Mouse (Mus musculus) forebrain, embryonic 10.5 days (tissue): ENCODE data around the gene Pbx1. TPM values are rescaled to one million over a fixed set of nuclear protein-coding genes. Genes with fewer than 3 reads are reported as not detected.

Source experiments
- DNase-seq: peaks from one replicate; pipeline ENCODE4 v3.0.0-alpha.2; 2017; ENCODE audit warnings: low spot score; ENCODE audit errors: extremely low spot score
- H3K27ac ChIP-seq: fragments of 300-500 bp; sonication (generic); 2 replicates; pipeline ENCODE4 v1.5.1; 2016; ENCODE audit warnings: mild to moderate bottlenecking
- H3K27me3 ChIP-seq: fragments of 300-500 bp; sonication (generic); 2 replicates; pipeline ENCODE4 v1.6.1; 2016; ENCODE audit warnings: mild to moderate bottlenecking; ENCODE audit not compliant: poor library complexity, severe bottlenecking
- H3K36me3 ChIP-seq: fragments of 300-500 bp; sonication (generic); replicated peaks from 2 replicates; pipeline ENCODE4 v1.6.1; 2016; ENCODE audit warnings: mild to moderate bottlenecking, moderate library complexity
- H3K4me1 ChIP-seq: fragments of 300-500 bp; sonication (generic); 2 replicates; pipeline ENCODE4 v1.6.1; 2016
- H3K4me3 ChIP-seq: fragments of 300-500 bp; sonication (generic); 2 replicates; pipeline ENCODE4 v1.5.1; 2016; ENCODE audit warnings: mild to moderate bottlenecking, moderate library complexity
- H3K9me3 ChIP-seq: fragments of 300-500 bp; sonication (generic); 2 replicates; pipeline ENCODE4 v1.6.1; 2016; ENCODE audit warnings: mild to moderate bottlenecking, moderate library complexity
- WGBS: fragments of 180-500 bp; shearing (Covaris S2); methylation state at CpG from one replicate; pipeline ENCODE4 v1.1.7; 2016; 5-methylcytosine and 5-hydroxymethylcytosine counted together
- polyA plus RNA-seq: library from polyadenylated mRNA; unstranded; fragments of >200 nt; fragmentation: Nextera tagmentation; extraction: Ambion mirVana; gene quantifications from 2 replicates; pipeline ENCODE4 v1.2.1, GENCODE M21; 2016

Gene Pbx1
- polyA plus RNA-seq, 1 experiment from 2014 or later: 38.2 TPM

DNA sequence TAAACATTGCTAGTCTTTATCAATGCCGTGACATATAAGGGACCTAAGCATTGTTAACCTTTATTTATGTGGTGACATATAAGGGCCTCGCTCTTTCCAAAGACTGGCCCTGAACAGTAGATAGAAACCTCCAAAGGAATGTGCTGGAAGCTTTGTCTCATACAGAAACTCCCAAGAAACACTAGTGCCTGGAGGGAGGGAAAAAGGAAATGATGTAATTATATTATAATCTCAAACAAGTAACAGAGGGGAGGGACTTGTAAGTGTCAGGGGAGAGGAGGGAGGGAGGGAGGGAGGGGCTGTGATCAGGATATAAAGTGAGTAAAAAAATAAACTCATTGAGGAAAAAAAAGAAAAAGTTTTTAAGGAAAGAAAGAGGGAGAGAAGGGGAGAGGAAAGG lies 148.6 kb downstream of the Pbx1 start:
- H3K4me3 ChIP-seq: no peak overlapping the region
- no peaks in the 10 kb centered on the region for H3K27me3 ChIP-seq
- no peaks in the 10 kb centered on the region for H3K9me3 ChIP-seq
- no peak for DNase-seq
- H3K36me3 ChIP-seq: 0 out of 2 replicates have a peak, but pooled peaks cover 2% of the 10 kb centered on the region
- peaks cover 70% of the 10 kb centered on the region for H3K4me1 ChIP-seq
- 92% methylated on average over 2 of the region's 2 CpGs for WGBS
- 0 out of 2 replicates have a peak overlapping the region, but pooled peaks have one; percentile 51 for H3K27ac ChIP-seq

DNA sequence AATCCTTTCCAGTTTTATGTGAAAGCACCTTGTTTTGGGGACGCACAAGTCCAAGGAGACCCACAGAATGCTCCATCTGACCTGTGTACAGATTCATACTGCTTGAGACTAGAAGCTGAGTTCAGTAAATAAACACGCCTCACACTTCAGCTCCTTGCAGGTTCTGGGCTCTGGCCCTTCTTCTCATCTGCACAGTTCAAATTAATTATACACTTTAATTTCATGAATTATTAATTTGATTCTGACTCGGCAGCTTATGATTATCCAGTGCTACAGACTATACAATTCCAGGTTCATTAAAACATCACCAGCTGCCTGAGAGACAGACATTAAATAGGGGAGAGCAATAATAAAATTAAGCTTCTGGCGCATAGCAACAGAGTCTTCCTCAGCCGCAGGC lies 156.4 kb downstream of the Pbx1 start:
- H3K9me3 ChIP-seq: no peaks in the 10 kb centered on the region
- DNase-seq: no peak
- WGBS: 95% methylated on average over 5 of the region's 5 CpGs
- H3K36me3 ChIP-seq: 0 out of 2 replicates have a peak, but pooled peaks cover 6% of the 10 kb centered on the region
- H3K4me1 ChIP-seq: peaks cover 9% of the 10 kb centered on the region
- H3K4me3 ChIP-seq: no peak overlapping the region
- H3K27me3 ChIP-seq: no peaks in the 10 kb centered on the region
- no peak overlapping the region for H3K27ac ChIP-seq

DNA sequence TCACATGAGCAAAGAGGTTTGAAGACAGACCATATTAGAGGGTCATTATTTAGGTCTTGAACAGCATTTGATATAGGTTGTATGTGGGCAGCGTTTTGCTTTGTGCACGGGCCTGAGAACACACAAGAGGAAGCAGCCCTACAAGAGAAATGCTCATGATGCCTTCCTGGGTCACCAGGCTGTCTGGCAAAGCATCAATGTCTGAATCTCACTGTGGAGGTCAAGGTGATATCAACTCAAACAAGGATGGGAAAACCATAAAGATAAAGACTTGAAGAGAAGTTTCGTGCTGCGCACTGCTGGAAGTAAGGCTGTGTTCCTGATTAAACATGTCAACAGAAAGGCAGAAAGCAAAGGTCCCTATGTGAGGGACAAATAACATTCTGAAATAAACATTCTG lies 157.8 kb downstream of the Pbx1 start:
- H3K4me3 ChIP-seq: no peak overlapping the region
- no peaks in the 10 kb centered on the region for H3K27me3 ChIP-seq
- 0 out of 2 replicates have a peak, but pooled peaks cover 4% of the 10 kb centered on the region for H3K36me3 ChIP-seq
- H3K4me1 ChIP-seq: peaks cover 20% of the 10 kb centered on the region
- H3K27ac ChIP-seq: no peak overlapping the region
- WGBS: 97% methylated on average over 4 of the region's 4 CpGs
- DNase-seq: no peak
- H3K9me3 ChIP-seq: no peaks in the 10 kb centered on the region

DNA sequence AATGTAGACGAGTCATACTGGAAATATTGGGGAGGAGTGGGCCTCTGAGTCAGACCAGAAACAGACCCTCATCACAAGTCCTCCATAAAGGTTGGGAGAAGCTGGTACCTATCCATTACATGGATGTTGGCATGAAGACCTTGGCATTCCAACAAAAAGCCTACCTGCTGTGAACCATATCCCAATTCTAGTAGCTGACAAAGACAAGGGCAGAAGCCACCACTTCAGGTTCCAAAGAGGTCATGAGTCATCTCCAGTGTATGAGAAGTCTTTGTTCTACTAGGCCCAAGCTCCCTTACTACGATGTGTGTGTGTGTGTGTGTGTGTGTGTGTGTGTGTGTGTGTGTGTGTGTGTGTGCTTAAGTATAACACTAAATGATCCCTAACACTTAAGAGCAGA lies 160.0 kb downstream of the Pbx1 start:
- H3K27me3 ChIP-seq: no peaks in the 10 kb centered on the region
- no peak for DNase-seq
- peaks cover 31% of the 10 kb centered on the region for H3K4me1 ChIP-seq
- WGBS: 85% methylated on average over 2 of the region's 2 CpGs
- 0 out of 2 replicates have a peak, but pooled peaks cover 4% of the 10 kb centered on the region for H3K36me3 ChIP-seq
- H3K27ac ChIP-seq: no peak overlapping the region
- H3K9me3 ChIP-seq: no peaks in the 10 kb centered on the region
- H3K4me3 ChIP-seq: no peak overlapping the region

DNA sequence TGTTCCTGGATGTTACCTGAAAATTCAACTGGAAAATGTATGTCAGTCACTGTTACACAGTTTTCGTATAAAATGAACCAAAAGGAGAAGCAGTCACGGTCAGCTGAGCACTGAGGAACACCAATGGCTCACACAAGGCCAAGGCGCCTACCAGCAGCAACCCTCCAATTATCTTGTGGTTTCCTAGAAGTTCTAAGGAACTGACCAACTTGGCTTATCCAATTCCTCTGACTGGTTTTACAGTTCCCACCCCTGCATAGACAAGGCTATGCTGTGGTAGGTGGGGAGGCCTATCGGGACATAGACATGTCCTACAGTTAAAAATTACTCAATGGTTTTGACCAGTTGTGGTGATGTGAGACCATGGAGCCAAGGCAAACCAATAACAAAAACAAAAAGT lies 160.9 kb downstream of the Pbx1 start:
- no peak overlapping the region for H3K27ac ChIP-seq
- WGBS: 93% methylated on average over 4 of the region's 4 CpGs

DNA sequence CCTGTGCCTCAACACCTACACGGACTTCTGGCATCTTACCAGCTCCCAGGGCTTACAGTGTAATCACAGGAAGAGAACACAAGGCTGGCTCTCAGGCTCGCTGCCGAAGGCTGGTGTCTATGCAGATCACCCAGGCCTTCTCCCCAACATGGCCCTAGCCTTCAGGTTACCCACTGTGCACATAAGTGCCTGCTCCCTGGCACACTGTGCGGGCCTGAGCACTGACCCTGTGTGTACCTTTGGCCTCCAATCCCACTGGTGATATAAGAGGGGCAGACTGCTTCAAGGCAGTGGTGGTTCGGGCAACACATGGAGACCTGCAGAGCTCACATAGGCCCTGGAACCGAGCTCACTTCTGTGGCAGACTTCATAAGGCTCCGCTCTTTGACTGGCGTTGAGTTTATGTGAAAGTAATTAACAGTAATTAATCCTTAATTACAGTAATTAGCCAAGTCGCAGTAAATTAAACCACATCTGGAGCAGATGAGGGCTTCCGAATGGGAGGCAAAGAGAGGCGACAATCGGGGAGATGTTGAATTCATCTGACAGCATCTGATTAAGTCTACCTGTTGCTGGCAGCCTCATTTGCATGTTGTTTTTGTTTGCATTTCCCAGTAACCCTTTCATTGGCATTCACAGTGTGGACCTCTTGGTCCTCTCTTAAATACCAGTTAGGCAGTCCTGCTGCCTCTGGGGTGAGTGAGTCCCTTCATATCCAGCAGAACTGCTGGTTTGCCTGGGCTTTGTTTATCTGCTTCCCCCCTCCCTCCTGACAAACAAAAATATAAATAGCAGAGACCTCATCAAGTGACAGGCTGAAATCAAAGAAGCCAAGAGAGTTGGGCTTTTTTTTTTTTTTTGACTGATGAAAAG lies 163.1 kb downstream of the Pbx1 start:
- no peak for DNase-seq
- Histone ChIP-seq H3K27ac (no peak overlapping the region), H3K27me3 (no peaks in the 10 kb centered on the region), H3K4me3 (no peak overlapping the region), H3K9me3 (no peaks in the 10 kb centered on the region), H3K36me3 (no peaks in the 10 kb centered on the region), H3K4me1 (peaks cover 36% of the 10 kb centered on the region)
- WGBS: 74% methylated on average over 12 of the region's 12 CpGs

More for the DNA sequence above, 160.9 kb downstream of the Pbx1 start:
- no peak for DNase-seq
- H3K4me3 ChIP-seq: no peak overlapping the region
- H3K4me1 ChIP-seq: peaks cover 32% of the 10 kb centered on the region
- no peaks in the 10 kb centered on the region for H3K27me3 ChIP-seq
- H3K36me3 ChIP-seq: no peaks in the 10 kb centered on the region
- no peaks in the 10 kb centered on the region for H3K9me3 ChIP-seq

DNA sequence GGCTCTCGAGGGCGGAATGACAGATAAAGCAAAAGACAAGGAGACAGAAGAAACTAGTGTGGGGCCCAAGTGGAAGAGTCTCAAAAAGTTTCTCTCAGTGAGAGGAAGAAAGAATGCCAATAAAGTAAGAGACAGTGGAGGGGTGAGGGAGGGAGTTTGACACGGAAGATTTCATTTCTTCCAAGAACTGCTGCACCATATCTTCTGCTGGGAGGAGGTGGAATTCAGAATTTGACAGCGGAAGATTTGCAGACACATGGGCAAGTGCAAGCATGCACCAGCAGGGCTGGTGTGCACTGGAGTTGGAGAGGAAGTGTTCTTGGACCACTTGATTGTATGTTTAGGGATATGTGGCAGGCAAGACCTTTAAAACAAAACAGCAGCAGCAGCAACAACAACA lies 163.8 kb downstream of the Pbx1 start:
- H3K27ac ChIP-seq: no peak overlapping the region

DNA sequence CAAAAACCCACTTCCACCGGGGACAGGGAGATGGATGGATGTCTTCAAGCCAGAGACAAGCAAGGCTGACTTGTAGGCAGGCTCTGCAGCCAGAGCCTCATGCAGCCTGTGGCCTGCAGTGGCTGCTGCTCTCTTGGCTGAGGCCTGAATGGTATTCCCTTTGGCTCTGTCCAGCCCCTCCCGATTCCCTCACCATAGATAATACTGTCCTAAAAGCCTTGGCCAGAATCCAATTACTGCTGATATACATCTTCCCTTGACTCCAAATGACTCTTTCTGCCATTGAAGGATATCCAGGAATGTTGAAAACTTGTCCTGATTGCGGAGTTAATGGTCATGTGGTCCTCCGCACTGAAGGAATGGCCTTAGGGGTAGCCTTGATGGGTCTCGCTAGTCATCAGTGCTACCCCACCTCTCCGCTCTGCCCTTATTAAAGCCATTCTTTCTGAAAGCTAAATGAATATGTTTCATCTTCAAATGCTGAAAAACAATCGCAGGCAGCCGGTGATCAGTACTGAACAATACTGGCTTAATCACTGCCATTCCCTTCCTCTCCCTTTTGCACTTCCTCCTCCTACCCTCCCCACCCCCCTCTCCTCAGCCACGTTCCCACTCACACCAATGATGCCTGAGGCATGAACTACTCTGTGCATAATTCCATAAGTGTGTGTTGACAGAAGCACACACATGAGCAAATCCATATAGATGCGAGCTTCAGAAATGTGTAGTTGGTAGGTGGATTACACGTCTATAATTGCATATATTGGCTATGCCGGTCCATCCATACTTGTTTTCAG lies 166.3 kb downstream of the Pbx1 start:
- no peak overlapping the region for H3K27ac ChIP-seq
- H3K4me3 ChIP-seq: no peak overlapping the region
- no peaks in the 10 kb centered on the region for H3K27me3 ChIP-seq
- no peaks in the 10 kb centered on the region for H3K36me3 ChIP-seq
- WGBS: 87% methylated on average over 12 of the region's 12 CpGs
- H3K4me1 ChIP-seq: peaks cover 36% of the 10 kb centered on the region
- H3K9me3 ChIP-seq: no peaks in the 10 kb centered on the region
- no peak for DNase-seq

More for the DNA sequence above, 163.8 kb downstream of the Pbx1 start:
- Histone ChIP-seq H3K9me3 (no peaks in the 10 kb centered on the region), H3K4me3 (no peak overlapping the region), H3K27me3 (no peaks in the 10 kb centered on the region), H3K4me1 (peaks cover 36% of the 10 kb centered on the region), H3K36me3 (no peaks in the 10 kb centered on the region)
- WGBS: 94% methylated on average over 4 of the region's 4 CpGs
- DNase-seq: no peak

DNA sequence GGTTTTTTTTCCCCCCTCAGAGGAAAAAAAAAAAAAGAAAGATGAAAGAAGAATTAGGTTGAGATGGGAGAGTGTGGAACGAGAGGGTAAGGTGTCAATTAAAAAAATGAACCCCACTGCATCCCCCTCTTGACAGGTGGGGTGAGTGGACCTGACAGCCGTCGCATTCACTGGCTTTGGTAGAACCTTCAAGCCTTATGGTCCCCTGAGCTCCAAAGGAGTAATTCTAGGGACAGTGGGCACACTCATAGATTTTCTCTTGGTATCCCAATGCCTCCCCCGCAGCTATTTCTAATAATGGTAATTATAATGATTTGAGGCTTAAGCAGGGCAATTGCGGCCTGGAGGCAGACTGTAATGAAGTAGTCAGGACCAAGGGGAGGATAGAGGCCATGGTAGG lies 167.0 kb downstream of the Pbx1 start:
- Histone ChIP-seq H3K27ac (no peak overlapping the region), H3K27me3 (no peaks in the 10 kb centered on the region), H3K9me3 (no peaks in the 10 kb centered on the region), H3K4me1 (peaks cover 36% of the 10 kb centered on the region), H3K4me3 (no peak overlapping the region), H3K36me3 (no peaks in the 10 kb centered on the region)
- no peak for DNase-seq
- WGBS: 88% methylated on average over 5 of the region's 5 CpGs

DNA sequence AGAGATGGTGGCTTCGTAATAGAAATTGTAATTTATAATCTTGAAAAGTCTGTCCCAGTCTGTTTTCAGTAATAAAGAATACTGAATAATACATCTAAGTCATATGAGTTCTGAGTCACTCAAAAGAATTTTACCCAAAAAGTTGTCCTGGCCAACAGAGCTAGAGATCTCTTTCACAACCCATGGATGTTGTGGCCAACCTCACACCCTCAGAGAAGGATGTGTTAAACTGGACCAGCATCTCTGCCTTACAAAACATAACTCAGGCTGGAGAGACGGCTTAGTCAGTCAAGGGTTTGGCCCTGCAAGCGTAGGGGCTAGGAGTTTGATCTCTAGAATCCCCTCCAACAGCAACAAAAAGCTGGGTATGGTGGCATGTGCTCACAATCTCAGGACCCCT lies 171.7 kb downstream of the Pbx1 start:
- WGBS: 78% methylated on average over 3 of the region's 3 CpGs
- H3K27ac ChIP-seq: no peak overlapping the region
- H3K4me3 ChIP-seq: no peak overlapping the region
- no peak for DNase-seq
- H3K36me3 ChIP-seq: peaks cover 6% of the 10 kb centered on the region; the same call in 1 of the 2 replicates
- H3K27me3 ChIP-seq: no peaks in the 10 kb centered on the region
- no peaks in the 10 kb centered on the region for H3K9me3 ChIP-seq
- H3K4me1 ChIP-seq: peaks cover 6% of the 10 kb centered on the region

DNA sequence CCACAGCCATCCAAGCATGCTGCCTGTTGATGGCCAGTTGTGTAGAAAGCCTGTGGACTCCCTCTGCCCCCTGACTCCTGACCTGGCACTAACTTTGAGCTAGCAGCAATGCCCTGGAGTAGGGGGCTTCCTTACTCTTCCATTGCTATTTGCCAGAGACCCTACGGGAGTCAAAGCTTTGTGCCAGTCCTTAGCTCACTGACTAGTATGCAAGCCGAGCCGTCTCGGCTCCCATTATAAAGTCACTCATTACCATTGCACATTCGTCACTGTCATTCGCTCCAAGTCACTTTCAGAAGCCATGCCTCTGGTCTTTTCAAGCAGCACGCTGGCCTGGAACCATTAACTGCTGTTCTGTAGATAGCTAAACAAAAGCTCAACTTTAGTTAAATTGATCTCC lies 173.2 kb downstream of the Pbx1 start:
- H3K27ac ChIP-seq: no peak overlapping the region
- no peaks in the 10 kb centered on the region for H3K9me3 ChIP-seq
- peaks cover 2% of the 10 kb centered on the region; the same call in 1 of the 2 replicates for H3K4me1 ChIP-seq
- H3K36me3 ChIP-seq: peaks cover 8% of the 10 kb centered on the region; the same call in 1 of the 2 replicates
- no peaks in the 10 kb centered on the region for H3K27me3 ChIP-seq
- DNase-seq: no peak
- no peak overlapping the region for H3K4me3 ChIP-seq
- WGBS: 81% methylated on average over 7 of the region's 7 CpGs

DNA sequence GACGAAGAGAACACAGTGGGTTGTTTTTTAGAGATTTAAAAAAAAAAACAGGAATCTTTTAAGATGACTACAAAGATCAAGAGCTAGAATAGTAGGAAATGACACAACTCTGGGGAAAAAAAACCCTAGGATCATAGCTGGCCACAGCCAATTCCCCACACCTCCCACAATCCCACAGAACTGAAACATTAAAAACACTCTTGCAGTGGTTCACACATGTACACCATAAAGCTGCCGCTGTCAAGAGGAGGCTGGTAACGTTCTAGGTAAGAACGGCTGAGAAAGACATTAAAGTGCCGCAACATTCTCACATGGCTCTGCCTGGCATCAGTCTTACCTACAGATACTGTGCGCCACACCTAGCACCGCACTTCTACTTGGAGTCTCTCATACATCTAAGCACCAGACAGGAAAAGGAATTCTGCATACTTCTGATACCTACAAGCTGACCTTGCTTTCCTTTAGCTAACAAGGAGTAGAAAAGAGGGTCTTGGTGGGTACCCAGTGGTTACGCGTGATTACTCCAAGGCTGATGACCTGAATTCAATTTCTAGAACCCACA lies 176.6 kb downstream of the Pbx1 start:
- 97% methylated on average over 9 of the region's 9 CpGs for WGBS
- no peaks in the 10 kb centered on the region for H3K27me3 ChIP-seq
- H3K36me3 ChIP-seq: peaks cover 8% of the 10 kb centered on the region
- no peaks in the 10 kb centered on the region for H3K9me3 ChIP-seq
- no peak overlapping the region for H3K27ac ChIP-seq
- DNase-seq: no peak
- peaks cover under 1% of the 10 kb centered on the region; the same call in 1 of the 2 replicates for H3K4me1 ChIP-seq
- H3K4me3 ChIP-seq: no peak overlapping the region
